Mouse (Mus musculus) hindbrain, embryonic 12.5 days (tissue): Measurements from ENCODE around the gene Bach1. TPM values are rescaled to one million over a fixed set of nuclear protein-coding genes. Genes with fewer than 3 reads are reported as not detected.

Source experiments
- ATAC-seq: fragments of 200-750 bp; cut with Nextera tagmentation; 2 replicates; pipeline ENCODE4 v1.8.0; 2017; ENCODE audit warnings: moderate TSS enrichment; ENCODE audit not compliant: low FRiP score
- H3K27ac ChIP-seq: fragments of 300-500 bp; sonication (generic); 2 replicates; pipeline ENCODE4 v1.5.1; 2016; ENCODE audit warnings: mild to moderate bottlenecking
- H3K27me3 ChIP-seq: fragments of 300-500 bp; sonication (generic); 2 replicates; pipeline ENCODE4 v1.6.1; 2016; ENCODE audit warnings: mild to moderate bottlenecking
- H3K36me3 ChIP-seq: fragments of 300-500 bp; sonication (generic); 2 replicates; pipeline ENCODE4 v1.6.1; 2016; ENCODE audit warnings: mild to moderate bottlenecking
- H3K4me1 ChIP-seq: fragments of 300-500 bp; sonication (generic); 2 replicates; pipeline ENCODE4 v1.6.1; 2016
- H3K4me2 ChIP-seq: fragments of 300-500 bp; sonication (generic); replicated peaks from 2 replicates; pipeline ENCODE4 v1.6.1; 2016; ENCODE audit warnings: mild to moderate bottlenecking
- H3K4me3 ChIP-seq: fragments of 300-500 bp; sonication (generic); 2 replicates; pipeline ENCODE4 v1.5.1; 2016; ENCODE audit warnings: mild to moderate bottlenecking
- H3K9ac ChIP-seq: fragments of 300-500 bp; sonication (generic); 2 replicates; pipeline ENCODE4 v1.6.1; 2016; ENCODE audit warnings: mild to moderate bottlenecking, moderate library complexity
- H3K9me3 ChIP-seq: fragments of 300-500 bp; sonication (generic); replicated peaks from 2 replicates; pipeline ENCODE4 v1.6.1; 2016; ENCODE audit warnings: mild to moderate bottlenecking
- WGBS: fragments of 180-500 bp; shearing (Covaris S2); methylation state at CpG from one replicate; pipeline ENCODE4 v1.1.7; 2016; 5-methylcytosine and 5-hydroxymethylcytosine counted together
- polyA plus RNA-seq: library from polyadenylated mRNA; unstranded; fragments of >200 nt; fragmentation: Nextera tagmentation; extraction: Ambion mirVana; gene quantifications from 2 replicates; pipeline ENCODE4 v1.2.1, GENCODE M21; 2016

Bach1 gene
- polyA plus RNA-seq, 1 experiment from 2014 or later: 26.3 TPM

DNA sequence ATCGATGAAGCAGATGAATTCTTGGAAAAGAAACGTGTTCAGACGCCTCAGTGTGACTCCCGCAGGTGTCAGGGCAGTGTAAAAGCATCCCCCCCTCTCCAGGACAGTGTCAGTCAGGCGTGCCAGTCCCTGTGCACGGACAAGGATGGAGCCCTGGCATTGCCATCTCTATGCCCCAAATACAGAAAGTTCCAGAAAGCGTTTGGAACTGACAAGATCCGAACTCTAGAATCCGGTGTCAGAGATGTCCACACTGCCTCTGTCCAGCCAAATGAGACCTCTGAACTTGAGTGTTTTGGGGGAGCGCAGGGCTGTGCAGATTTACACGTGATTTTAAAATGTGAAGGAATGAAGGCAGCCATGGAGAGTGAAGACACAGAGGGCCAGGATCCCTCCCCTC is 20.3 kb downstream of the Bach1 start:
- Histone ChIP-seq H3K9me3 (no peaks in the 10 kb centered on the region), H3K36me3 (peaks cover 44% of the 10 kb centered on the region), H3K27ac (no peak overlapping the region), H3K4me3 (no peak overlapping the region), H3K27me3 (no peaks in the 10 kb centered on the region), H3K4me2 (no peak overlapping the region), H3K9ac (no peak overlapping the region), H3K4me1 (peaks cover 9% of the 10 kb centered on the region; the same call in 1 of the 2 replicates)
- WGBS: 92% methylated on average over 11 of the region's 11 CpGs
- ATAC-seq: no peak

- peaks cover 51% of the 10 kb centered on the region for H3K36me3 ChIP-seq
- no peak for ATAC-seq
Observed at GRCm38 (mm10) chr16:87719688-87720283, 21.0 kb downstream of the Bach1 start.

DNA sequence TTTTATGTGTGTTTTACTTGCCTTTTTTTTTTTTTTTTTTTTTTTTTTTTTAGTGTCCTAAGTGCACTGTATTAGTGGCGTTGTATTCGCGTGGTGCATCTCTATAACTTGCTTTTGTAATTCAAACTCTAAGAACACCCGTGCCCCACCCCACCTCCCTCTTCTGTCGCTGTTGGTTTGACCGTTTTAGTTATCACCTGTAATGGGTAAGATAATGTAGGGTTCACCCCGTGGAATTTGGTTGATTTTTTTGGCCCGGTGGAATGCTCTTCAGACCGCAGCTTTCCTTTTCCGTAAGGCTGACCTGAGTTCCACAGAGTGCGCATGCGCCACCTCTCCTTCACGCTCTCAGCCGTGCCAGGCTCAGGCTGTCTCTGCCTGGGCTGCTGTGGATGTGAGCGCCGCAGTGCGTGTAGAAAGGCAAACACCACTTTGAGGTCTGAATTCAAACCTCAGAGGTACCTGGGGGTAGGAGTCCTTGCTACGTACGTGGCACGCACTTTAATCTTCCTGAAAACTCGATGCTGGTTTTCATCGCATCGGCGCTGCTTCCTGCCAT is 22.2 kb downstream of the Bach1 start:
- peaks cover 58% of the 10 kb centered on the region for H3K36me3 ChIP-seq
- no peak for ATAC-seq

More at GRCm38 (mm10) chr16:87719688-87720283, 21.0 kb downstream of the Bach1 start:
- Histone ChIP-seq H3K27ac (no peak overlapping the region), H3K9me3 (no peaks in the 10 kb centered on the region), H3K9ac (no peak overlapping the region), H3K4me1 (peaks cover 9% of the 10 kb centered on the region; the same call in 1 of the 2 replicates), H3K4me3 (no peak overlapping the region; the same call in 1 of the 2 replicates), H3K4me2 (no peak overlapping the region), H3K27me3 (no peaks in the 10 kb centered on the region)
- 93% methylated on average over 23 of the region's 23 CpGs for WGBS

DNA sequence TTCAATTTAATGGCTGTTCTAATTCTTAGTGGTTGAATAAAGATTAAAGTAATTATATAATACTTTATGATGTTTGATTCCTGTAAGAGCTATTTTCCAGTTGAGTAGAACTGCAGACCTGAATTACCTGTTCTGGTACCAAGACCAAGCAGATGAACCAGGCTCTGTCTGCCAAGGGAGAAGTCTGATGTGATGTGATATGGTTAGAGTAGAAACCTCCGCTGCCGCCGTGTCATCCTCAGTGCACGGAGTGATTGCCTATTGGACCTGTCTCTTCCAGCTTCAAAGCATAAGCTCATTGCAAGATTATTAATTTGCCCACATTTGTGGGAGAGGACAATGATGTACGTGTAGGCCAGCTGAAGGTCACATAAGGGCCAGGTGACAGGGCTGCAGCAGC is 24.1 kb downstream of the Bach1 start:
- Histone ChIP-seq H3K9ac (no peak overlapping the region), H3K9me3 (no peaks in the 10 kb centered on the region), H3K27me3 (no peaks in the 10 kb centered on the region), H3K36me3 (peaks cover 64% of the 10 kb centered on the region), H3K4me3 (no peak overlapping the region), H3K4me2 (no peak overlapping the region), H3K27ac (no peak overlapping the region), H3K4me1 (peaks cover 2% of the 10 kb centered on the region; the same call in 1 of the 2 replicates)
- WGBS: 95% methylated on average over 5 of the region's 5 CpGs
- no peak for ATAC-seq

More for the DNA sequence above, 22.2 kb downstream of the Bach1 start:
- H3K9ac ChIP-seq: no peak overlapping the region
- no peak overlapping the region for H3K27ac ChIP-seq
- peaks cover 3% of the 10 kb centered on the region; the same call in 1 of the 2 replicates for H3K4me1 ChIP-seq
- 96% methylated on average over 24 of the region's 24 CpGs for WGBS
- no peak overlapping the region for H3K4me2 ChIP-seq
- no peaks in the 10 kb centered on the region for H3K27me3 ChIP-seq
- no peaks in the 10 kb centered on the region for H3K9me3 ChIP-seq
- no peak overlapping the region for H3K4me3 ChIP-seq

GRCm38 (mm10) chr16:87723479-87723878 is 24.7 kb downstream of the Bach1 start:
- no peak overlapping the region for H3K4me2 ChIP-seq
- peaks cover 2% of the 10 kb centered on the region; the same call in 1 of the 2 replicates for H3K4me1 ChIP-seq
- no peaks in the 10 kb centered on the region for H3K27me3 ChIP-seq
- H3K36me3 ChIP-seq: peaks cover 65% of the 10 kb centered on the region
- H3K27ac ChIP-seq: no peak overlapping the region
- no peak overlapping the region for H3K9ac ChIP-seq
- ATAC-seq: no peak
- H3K9me3 ChIP-seq: no peaks in the 10 kb centered on the region
- WGBS: 92% methylated on average over 15 of the region's 15 CpGs
- H3K4me3 ChIP-seq: no peak overlapping the region

DNA sequence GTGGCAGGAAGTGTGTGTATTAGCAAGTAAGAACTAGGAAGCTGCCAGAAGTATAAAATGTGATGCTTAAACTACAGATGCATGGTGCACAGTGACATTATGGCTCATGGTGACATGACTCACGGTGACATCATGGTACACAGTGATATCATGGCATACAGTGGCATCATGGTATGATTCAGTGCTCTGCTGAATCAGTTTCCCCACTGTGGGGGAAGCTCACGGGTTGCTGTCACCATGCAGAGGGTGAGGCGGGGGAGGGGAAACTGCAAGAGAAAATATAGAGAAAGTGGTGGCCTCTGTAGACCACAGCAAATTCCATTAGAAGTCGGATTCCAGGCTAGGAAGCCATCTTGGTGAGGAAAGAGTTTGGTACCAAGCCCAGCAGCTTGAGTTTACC is 26.1 kb downstream of the Bach1 start:
- peaks cover 2% of the 10 kb centered on the region; the same call in 1 of the 2 replicates for H3K4me1 ChIP-seq
- 0 out of 2 replicates have a peak, but pooled peaks have one; percentile 39 for ATAC-seq
- no peak overlapping the region for H3K4me3 ChIP-seq
- peaks cover 70% of the 10 kb centered on the region for H3K36me3 ChIP-seq
- no peak overlapping the region for H3K27ac ChIP-seq
- no peaks in the 10 kb centered on the region for H3K9me3 ChIP-seq
- H3K9ac ChIP-seq: no peak overlapping the region
- WGBS: 93% methylated on average over 4 of the region's 4 CpGs
- H3K27me3 ChIP-seq: no peaks in the 10 kb centered on the region
- no peak overlapping the region for H3K4me2 ChIP-seq

DNA sequence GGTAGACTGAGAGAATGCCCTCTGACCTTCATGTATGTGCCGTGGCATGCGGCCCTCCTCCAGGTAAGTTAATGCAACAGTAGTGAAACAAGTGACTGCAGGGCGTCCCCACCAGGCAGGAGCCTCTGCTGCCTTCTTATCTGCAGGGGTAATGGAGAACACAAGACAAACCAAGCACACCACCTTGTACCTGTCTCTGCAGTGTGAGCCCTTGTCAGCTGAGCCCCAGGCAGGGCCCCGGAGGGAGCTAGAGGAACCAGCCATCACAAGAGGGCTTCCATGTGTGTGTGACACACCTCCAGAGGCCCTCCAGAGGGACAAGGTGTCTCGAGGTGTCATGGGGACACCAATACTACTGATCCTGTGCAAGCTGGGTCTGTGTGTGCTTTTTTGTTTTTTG is 26.5 kb downstream of the Bach1 start:
- Histone ChIP-seq H3K4me2 (no peak overlapping the region), H3K4me3 (no peak overlapping the region), H3K27ac (no peak overlapping the region), H3K36me3 (peaks cover 70% of the 10 kb centered on the region), H3K9ac (no peak overlapping the region), H3K9me3 (no peaks in the 10 kb centered on the region), H3K27me3 (no peaks in the 10 kb centered on the region), H3K4me1 (no peaks in the 10 kb centered on the region)
- ATAC-seq: peak; percentile 17; the same call in 1 of the 2 replicates
- WGBS: 91% methylated on average over 5 of the region's 5 CpGs

GRCm38 (mm10) chr16:87725963-87726362 is 27.2 kb downstream of the Bach1 start:
- no peak for ATAC-seq
- Histone ChIP-seq H3K27ac (no peak overlapping the region), H3K4me3 (no peak overlapping the region), H3K4me1 (no peaks in the 10 kb centered on the region), H3K9ac (no peak overlapping the region), H3K36me3 (peaks cover 75% of the 10 kb centered on the region), H3K4me2 (no peak overlapping the region), H3K27me3 (no peaks in the 10 kb centered on the region), H3K9me3 (no peaks in the 10 kb centered on the region)
- WGBS: 96% methylated on average over 21 of the region's 21 CpGs

- no peaks in the 10 kb centered on the region for H3K4me1 ChIP-seq
- no peak overlapping the region for H3K4me2 ChIP-seq
- 97% methylated on average over 6 of the region's 6 CpGs for WGBS
- H3K27ac ChIP-seq: no peak overlapping the region
- no peak overlapping the region for H3K9ac ChIP-seq
- H3K9me3 ChIP-seq: no peaks in the 10 kb centered on the region
- ATAC-seq: no peak
- peaks cover 75% of the 10 kb centered on the region for H3K36me3 ChIP-seq
- H3K4me3 ChIP-seq: no peak overlapping the region
- H3K27me3 ChIP-seq: no peaks in the 10 kb centered on the region
Observed at GRCm38 (mm10) chr16:87726369-87726768, 27.6 kb downstream of the Bach1 start.

- Histone ChIP-seq H3K36me3 (peaks cover 70% of the 10 kb centered on the region), H3K27ac (no peak overlapping the region)
Observed at GRCm38 (mm10) chr16:87727250-87727649, 28.5 kb downstream of the Bach1 start.

GRCm38 (mm10) chr16:87727918-87728317 is 29.2 kb downstream of the Bach1 start:
- Histone ChIP-seq H3K27me3 (no peaks in the 10 kb centered on the region), H3K36me3 (peaks cover 66% of the 10 kb centered on the region), H3K4me1 (no peaks in the 10 kb centered on the region), H3K4me3 (no peak overlapping the region), H3K27ac (no peak overlapping the region), H3K9ac (no peak overlapping the region), H3K9me3 (no peaks in the 10 kb centered on the region), H3K4me2 (no peak overlapping the region)
- 70% methylated on average over 14 of the region's 14 CpGs for WGBS
- no peak for ATAC-seq

More at GRCm38 (mm10) chr16:87727250-87727649, 28.5 kb downstream of the Bach1 start:
- WGBS: 81% methylated on average over 9 of the region's 9 CpGs
- Histone ChIP-seq H3K4me1 (no peaks in the 10 kb centered on the region), H3K4me2 (no peak overlapping the region), H3K27me3 (no peaks in the 10 kb centered on the region), H3K9ac (no peak overlapping the region), H3K4me3 (no peak overlapping the region), H3K9me3 (no peaks in the 10 kb centered on the region)
- ATAC-seq: no peak

DNA sequence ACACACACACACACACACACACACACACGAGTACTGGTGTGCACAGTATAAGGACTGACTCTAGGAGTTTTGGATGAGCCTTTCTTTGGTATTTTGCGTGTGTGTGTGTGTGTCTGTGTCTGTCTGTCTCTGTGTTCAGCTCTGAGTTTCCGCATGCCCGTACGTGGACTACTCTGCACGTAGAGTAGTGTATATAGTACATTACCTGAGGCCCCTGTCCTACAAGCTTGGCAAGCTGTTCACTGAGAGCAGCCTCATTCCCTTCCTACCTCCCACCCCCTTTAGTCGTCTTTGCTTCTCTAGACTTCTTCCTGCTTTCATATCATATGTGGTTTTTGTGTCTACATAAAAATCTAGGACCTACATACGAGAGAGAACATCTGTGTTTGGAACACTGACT is 30.0 kb downstream of the Bach1 start:
- H3K9ac ChIP-seq: no peak overlapping the region
- no peak for ATAC-seq
- H3K4me3 ChIP-seq: no peak overlapping the region
- WGBS: 91% methylated on average over 8 of the region's 8 CpGs
- H3K4me1 ChIP-seq: no peaks in the 10 kb centered on the region
- peaks cover 58% of the 10 kb centered on the region for H3K36me3 ChIP-seq
- no peak overlapping the region for H3K27ac ChIP-seq
- no peaks in the 10 kb centered on the region for H3K9me3 ChIP-seq
- no peaks in the 10 kb centered on the region for H3K27me3 ChIP-seq
- H3K4me2 ChIP-seq: no peak overlapping the region

- Histone ChIP-seq H3K9ac (no peak overlapping the region), H3K36me3 (peaks cover 50% of the 10 kb centered on the region), H3K27ac (no peak overlapping the region), H3K4me3 (no peak overlapping the region), H3K4me1 (no peaks in the 10 kb centered on the region), H3K27me3 (no peaks in the 10 kb centered on the region), H3K4me2 (no peak overlapping the region), H3K9me3 (no peaks in the 10 kb centered on the region)
- WGBS: 88% methylated on average over 20 of the region's 20 CpGs
- ATAC-seq: no peak
Observed at GRCm38 (mm10) chr16:87729469-87729868, 30.7 kb downstream of the Bach1 start.
